Mouse (Mus musculus): ENCODE data around the gene Amz2. TPM values are rescaled to one million over a fixed set of nuclear protein-coding genes. Genes with fewer than 3 reads are reported as not detected.

Gene Amz2
- polyA plus RNA-seq, 1 experiment from 2014 or later: 59.4 TPM

GRCm38 (mm10) chr11:109445438-109446035 is 19.8 kb downstream of the Amz2 start:
- Histone ChIP-seq H3K9me3 (ENCODE audit: control insufficient read depth, low read length) (no peaks in the 10 kb centered on the region), H3K27me3 (replicated peaks; ENCODE audit: control insufficient read depth, insufficient read depth, low read length) (no peaks in the 10 kb centered on the region; the same call in 1 of the 2 replicates), H3K4me2 (ENCODE audit: low read length) (no peak overlapping the region), H3K27ac (ENCODE audit: low read depth, low read length) (no peak overlapping the region), H3K9ac (ENCODE audit: low read depth, low read length) (no peak overlapping the region), H3K36me3 (ENCODE audit: control insufficient read depth, insufficient read depth, low read length) (no peaks in the 10 kb centered on the region), H3K4me1 (ENCODE audit: control insufficient read depth, insufficient read depth, low read depth, low read length) (peaks cover 1% of the 10 kb centered on the region; the same call in 1 of the 2 replicates), H3K4me3 (ENCODE audit: low read length) (no peak overlapping the region)
- 43% methylated on average over 13 of the region's 13 CpGs for WGBS
- peak; percentile 86 for ATAC-seq

DNA sequence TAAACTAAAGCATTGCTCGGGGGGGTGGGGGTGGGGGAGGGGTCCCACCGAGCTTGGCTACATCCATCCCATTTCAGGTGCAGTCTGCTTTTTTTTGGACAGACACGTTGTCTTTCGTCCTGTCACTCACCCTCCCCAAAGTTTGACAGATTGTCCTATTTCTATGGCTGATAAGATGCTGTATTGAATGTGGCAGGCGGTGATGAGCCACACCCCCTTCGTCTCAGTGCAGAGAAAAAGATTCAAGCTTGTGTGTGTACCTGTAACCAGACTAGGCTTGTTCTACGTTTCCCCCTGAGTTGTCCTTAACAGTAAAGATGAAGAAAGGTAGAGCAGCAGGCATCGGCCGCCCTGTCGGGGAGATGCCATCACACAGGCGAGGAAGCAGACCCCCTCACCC is 25.4 kb downstream of the Amz2 start:
- Histone ChIP-seq H3K4me1 (ENCODE audit: control insufficient read depth, insufficient read depth, low read depth, low read length) (no peaks in the 10 kb centered on the region), H3K9me3 (ENCODE audit: control insufficient read depth, low read length) (no peaks in the 10 kb centered on the region), H3K4me2 (ENCODE audit: low read length) (no peak overlapping the region), H3K9ac (ENCODE audit: low read depth, low read length) (no peak overlapping the region), H3K36me3 (ENCODE audit: control insufficient read depth, insufficient read depth, low read length) (peaks cover 9% of the 10 kb centered on the region), H3K4me3 (ENCODE audit: low read length) (no peak overlapping the region), H3K27ac (ENCODE audit: low read depth, low read length) (no peak overlapping the region), H3K27me3 (replicated peaks; ENCODE audit: control insufficient read depth, insufficient read depth, low read length) (no peaks in the 10 kb centered on the region)
- WGBS: 88% methylated on average over 11 of the region's 11 CpGs
- ATAC-seq: no peak

DNA sequence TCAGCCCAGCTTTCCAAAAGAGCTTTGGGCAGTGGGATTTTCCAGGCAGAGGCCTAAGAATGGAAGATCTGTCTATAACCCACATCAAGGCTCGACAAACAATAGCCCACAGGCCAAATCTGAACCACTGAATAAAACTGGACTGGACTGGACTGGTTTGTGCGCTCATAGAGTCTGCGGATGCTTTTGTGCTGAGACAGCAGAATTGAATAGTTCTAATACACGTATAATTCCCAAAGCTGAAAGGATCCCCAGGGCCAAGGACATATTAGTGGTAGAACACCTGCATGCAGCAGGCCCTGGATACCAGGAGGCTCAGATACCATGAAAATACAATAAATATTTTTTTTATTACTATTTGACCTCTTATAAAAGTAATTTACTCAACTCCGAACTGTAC is 30.5 kb downstream of the Amz2 start:
- H3K9me3 ChIP-seq (ENCODE audit: control insufficient read depth, low read length): no peaks in the 10 kb centered on the region
- H3K4me1 ChIP-seq (ENCODE audit: control insufficient read depth, insufficient read depth, low read depth, low read length): no peaks in the 10 kb centered on the region
- no peak for ATAC-seq
- H3K4me3 ChIP-seq (ENCODE audit: low read length): no peak overlapping the region
- H3K36me3 ChIP-seq (ENCODE audit: control insufficient read depth, insufficient read depth, low read length): peaks cover 9% of the 10 kb centered on the region
- H3K9ac ChIP-seq (ENCODE audit: low read depth, low read length): no peak overlapping the region
- WGBS: 85% methylated on average over 5 of the region's 5 CpGs
- H3K27me3 ChIP-seq (replicated peaks; ENCODE audit: control insufficient read depth, insufficient read depth, low read length): no peaks in the 10 kb centered on the region
- H3K4me2 ChIP-seq (ENCODE audit: low read length): no peak overlapping the region
- H3K27ac ChIP-seq (ENCODE audit: low read depth, low read length): no peak overlapping the region

- no peak overlapping the region for H3K27ac ChIP-seq (ENCODE audit: low read depth, low read length)
- no peaks in the 10 kb centered on the region for H3K4me1 ChIP-seq (ENCODE audit: control insufficient read depth, insufficient read depth, low read depth, low read length)
- no peaks in the 10 kb centered on the region for H3K27me3 ChIP-seq (replicated peaks; ENCODE audit: control insufficient read depth, insufficient read depth, low read length)
- H3K4me2 ChIP-seq (ENCODE audit: low read length): no peak overlapping the region
- whole genome bisulfite sequencing: 94% methylated on average over 11 of the region's 11 CpGs
- ATAC-seq: no peak
- H3K4me3 ChIP-seq (ENCODE audit: low read length): no peak overlapping the region
- H3K36me3 ChIP-seq (ENCODE audit: control insufficient read depth, insufficient read depth, low read length): peaks cover 9% of the 10 kb centered on the region
- H3K9ac ChIP-seq (ENCODE audit: low read depth, low read length): no peak overlapping the region
- no peaks in the 10 kb centered on the region for H3K9me3 ChIP-seq (ENCODE audit: control insufficient read depth, low read length)
Measured at GRCm38 (mm10) chr11:109458165-109458564, 32.4 kb downstream of the Amz2 start.

DNA sequence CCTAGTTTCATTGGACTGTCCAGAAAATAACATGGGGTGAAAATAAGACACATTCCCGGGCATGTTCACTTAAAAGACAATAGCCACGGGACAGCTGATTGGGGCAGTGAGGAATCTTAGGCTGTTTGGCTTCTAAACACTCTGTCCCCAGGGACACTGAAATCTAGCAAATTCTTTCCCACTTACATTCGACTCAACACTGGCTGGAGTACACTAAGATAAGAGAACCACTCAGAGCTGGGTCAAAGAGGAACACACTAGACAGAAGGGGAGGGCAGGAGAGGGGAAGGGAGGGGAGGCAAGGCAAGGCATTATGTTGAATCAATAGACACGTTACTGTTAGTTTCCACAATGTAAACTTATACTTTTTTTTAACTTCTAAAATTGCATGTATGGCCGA is 34.8 kb downstream of the Amz2 start:
- Histone ChIP-seq H3K27ac (ENCODE audit: low read depth, low read length) (no peak overlapping the region), H3K4me2 (ENCODE audit: low read length) (no peak overlapping the region), H3K4me1 (ENCODE audit: control insufficient read depth, insufficient read depth, low read depth, low read length) (no peaks in the 10 kb centered on the region), H3K9me3 (ENCODE audit: control insufficient read depth, low read length) (no peaks in the 10 kb centered on the region), H3K9ac (ENCODE audit: low read depth, low read length) (no peak overlapping the region), H3K27me3 (replicated peaks; ENCODE audit: control insufficient read depth, insufficient read depth, low read length) (no peaks in the 10 kb centered on the region), H3K4me3 (ENCODE audit: low read length) (no peak overlapping the region), H3K36me3 (ENCODE audit: control insufficient read depth, insufficient read depth, low read length) (peaks cover 3% of the 10 kb centered on the region; the same call in 1 of the 2 replicates)
- 83% methylated on average over 5 of the region's 5 CpGs for WGBS
- ATAC-seq: no peak

DNA sequence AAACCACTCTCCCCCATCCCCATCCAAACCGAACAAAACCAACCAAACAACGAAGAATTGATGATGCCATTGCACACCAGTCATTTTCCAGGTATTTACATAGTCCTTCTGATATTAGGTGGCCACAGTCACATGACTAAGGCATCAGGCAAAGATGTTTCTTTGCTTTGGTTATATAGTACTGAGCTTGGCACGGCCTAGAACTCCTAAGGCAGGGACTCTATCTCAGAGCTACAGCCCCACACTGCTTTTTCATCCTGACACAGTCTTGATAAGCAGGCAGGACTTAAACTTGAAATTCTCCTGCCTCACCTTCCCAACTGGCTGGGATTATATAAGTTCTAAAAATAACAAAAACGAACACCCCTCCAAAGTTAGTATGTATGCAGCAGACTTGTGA is 39.3 kb downstream of the Amz2 start:
- ATAC-seq: no peak
- no peaks in the 10 kb centered on the region for H3K4me1 ChIP-seq (ENCODE audit: control insufficient read depth, insufficient read depth, low read depth, low read length)
- 96% methylated on average over 4 of the region's 4 CpGs for WGBS
- H3K9ac ChIP-seq (ENCODE audit: low read depth, low read length): no peak overlapping the region
- no peaks in the 10 kb centered on the region for H3K9me3 ChIP-seq (ENCODE audit: control insufficient read depth, low read length)
- no peak overlapping the region for H3K4me3 ChIP-seq (ENCODE audit: low read length)
- 0 out of 2 replicates have a peak, but pooled peaks cover 3% of the 10 kb centered on the region for H3K36me3 ChIP-seq (ENCODE audit: control insufficient read depth, insufficient read depth, low read length)
- no peak overlapping the region for H3K27ac ChIP-seq (ENCODE audit: low read depth, low read length)
- no peaks in the 10 kb centered on the region for H3K27me3 ChIP-seq (replicated peaks; ENCODE audit: control insufficient read depth, insufficient read depth, low read length)
- H3K4me2 ChIP-seq (ENCODE audit: low read length): no peak overlapping the region

GRCm38 (mm10) chr11:109466987-109467386 is 41.2 kb downstream of the Amz2 start:
- ATAC-seq: no peak
- WGBS: 79% methylated on average over 8 of the region's 8 CpGs
- no peak overlapping the region for H3K4me3 ChIP-seq (ENCODE audit: low read length)
- H3K9ac ChIP-seq (ENCODE audit: low read depth, low read length): no peak overlapping the region
- no peaks in the 10 kb centered on the region for H3K27me3 ChIP-seq (replicated peaks; ENCODE audit: control insufficient read depth, insufficient read depth, low read length)
- H3K4me1 ChIP-seq (ENCODE audit: control insufficient read depth, insufficient read depth, low read depth, low read length): peaks cover 6% of the 10 kb centered on the region
- H3K9me3 ChIP-seq (ENCODE audit: control insufficient read depth, low read length): no peaks in the 10 kb centered on the region
- no peak overlapping the region for H3K4me2 ChIP-seq (ENCODE audit: low read length)
- H3K36me3 ChIP-seq (ENCODE audit: control insufficient read depth, insufficient read depth, low read length): 0 out of 2 replicates have a peak, but pooled peaks cover 3% of the 10 kb centered on the region
- H3K27ac ChIP-seq (ENCODE audit: low read depth, low read length): no peak overlapping the region

- Histone ChIP-seq H3K36me3 (ENCODE audit: control insufficient read depth, insufficient read depth, low read length) (no peaks in the 10 kb centered on the region), H3K27me3 (replicated peaks; ENCODE audit: control insufficient read depth, insufficient read depth, low read length) (no peaks in the 10 kb centered on the region), H3K4me1 (ENCODE audit: control insufficient read depth, insufficient read depth, low read depth, low read length) (peaks cover 9% of the 10 kb centered on the region), H3K9me3 (ENCODE audit: control insufficient read depth, low read length) (no peaks in the 10 kb centered on the region), H3K9ac (ENCODE audit: low read depth, low read length) (no peak overlapping the region), H3K4me2 (ENCODE audit: low read length) (no peak overlapping the region), H3K4me3 (ENCODE audit: low read length) (no peak overlapping the region), H3K27ac (ENCODE audit: low read depth, low read length) (no peak overlapping the region)
- 88% methylated on average over 5 of the region's 5 CpGs for WGBS
- ATAC-seq: no peak
Measured at GRCm38 (mm10) chr11:109468133-109468532, 42.4 kb downstream of the Amz2 start.

DNA sequence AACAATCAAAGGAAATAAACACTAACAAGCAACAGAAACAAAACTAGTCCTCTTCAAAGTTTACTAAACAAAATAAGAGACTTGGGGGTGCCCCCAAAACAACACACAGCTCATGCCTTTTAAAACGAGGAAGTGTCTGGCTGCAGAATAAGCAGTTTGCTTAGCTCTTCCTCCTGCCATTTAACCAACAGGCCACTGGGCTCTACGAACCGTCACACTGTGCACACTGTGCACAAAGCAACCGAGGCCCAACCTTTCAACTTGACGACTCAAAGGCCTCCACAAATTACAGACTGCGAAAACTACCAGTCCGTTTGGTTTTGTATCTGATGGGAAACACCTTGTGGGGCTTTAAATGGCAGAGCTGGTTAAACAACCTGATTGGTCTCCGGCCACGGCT is 44.4 kb downstream of the Amz2 start:
- no peak overlapping the region for H3K4me2 ChIP-seq (ENCODE audit: low read length)
- H3K9ac ChIP-seq (ENCODE audit: low read depth, low read length): no peak overlapping the region
- peaks cover 14% of the 10 kb centered on the region for H3K4me1 ChIP-seq (ENCODE audit: control insufficient read depth, insufficient read depth, low read depth, low read length)
- no peaks in the 10 kb centered on the region for H3K27me3 ChIP-seq (replicated peaks; ENCODE audit: control insufficient read depth, insufficient read depth, low read length)
- H3K9me3 ChIP-seq (ENCODE audit: control insufficient read depth, low read length): no peaks in the 10 kb centered on the region
- H3K4me3 ChIP-seq (ENCODE audit: low read length): no peak overlapping the region
- WGBS: 79% methylated on average over 9 of the region's 9 CpGs
- H3K27ac ChIP-seq (ENCODE audit: low read depth, low read length): no peak overlapping the region
- no peak for ATAC-seq
- no peaks in the 10 kb centered on the region for H3K36me3 ChIP-seq (ENCODE audit: control insufficient read depth, insufficient read depth, low read length)
